Mouse (Mus musculus) intestine, embryonic 14.5 days (tissue): ENCODE measurements around the gene Ncf1. TPM values are rescaled to one million over a fixed set of nuclear protein-coding genes. Genes with fewer than 3 reads are reported as not detected.

Experiments used
- ATAC-seq: fragments of 200-750 bp; cut with Nextera tagmentation; replicated peaks from 2 replicates; pipeline ENCODE4 v1.8.0; 2017; ENCODE audit warnings: low read depth, moderate number of reproducible peaks, moderate TSS enrichment, moderate library complexity; ENCODE audit not compliant: low FRiP score, low TSS enrichment
- DNase-seq: peaks from one replicate; pipeline ENCODE4 v3.0.0-alpha.2; 2018; ENCODE audit warnings: low spot score
- H3K27ac ChIP-seq: fragments of 300-500 bp; sonication (generic); 2 replicates; pipeline ENCODE4 v1.5.1; 2014; ENCODE audit warnings: low read depth, mild to moderate bottlenecking, control low read depth
- H3K27me3 ChIP-seq: fragments of 300-500 bp; sonication (generic); replicated peaks from 2 replicates; pipeline ENCODE4 v1.6.1; 2014; ENCODE audit warnings: low read length, control low read depth; ENCODE audit not compliant: control insufficient read depth, insufficient read depth
- H3K36me3 ChIP-seq: fragments of 300-500 bp; sonication (generic); 2 replicates; pipeline ENCODE4 v1.6.1; 2014; ENCODE audit warnings: low read length, control low read depth; ENCODE audit not compliant: control insufficient read depth, insufficient read depth
- H3K4me1 ChIP-seq: fragments of 300-500 bp; sonication (generic); replicated peaks from 2 replicates; pipeline ENCODE4 v1.6.1; 2014; ENCODE audit warnings: low read length, control low read depth, mixed read lengths; ENCODE audit not compliant: control insufficient read depth, insufficient read depth
- H3K4me2 ChIP-seq: fragments of 300-500 bp; sonication (generic); 2 replicates; pipeline ENCODE4 v1.6.1; 2014; ENCODE audit warnings: low read length
- H3K4me3 ChIP-seq: fragments of 300-500 bp; sonication (generic); 2 replicates; pipeline ENCODE4 v1.5.1; 2014; ENCODE audit warnings: low read depth, low read length, control low read depth, mixed read lengths
- H3K9ac ChIP-seq: fragments of 300-500 bp; sonication (generic); 2 replicates; pipeline ENCODE4 v1.6.1; 2014; ENCODE audit warnings: mild to moderate bottlenecking, low read length
- H3K9me3 ChIP-seq: fragments of 300-500 bp; sonication (generic); 2 replicates; pipeline ENCODE4 v1.6.1; 2016; ENCODE audit warnings: low read length, control low read depth; ENCODE audit not compliant: control insufficient read depth
- WGBS: fragments of 180-500 bp; shearing (Covaris S2); extraction: QIAGEN DNeasy Blood & Tissue Kit; methylation state at CpG from one replicate; pipeline ENCODE4 v1.1.7; 2014; 5-methylcytosine and 5-hydroxymethylcytosine counted together
- polyA plus RNA-seq: library from polyadenylated mRNA; unstranded; fragments of >200 nt; fragmentation: Nextera tagmentation; extraction: Ambion mirVana; gene quantifications from 2 replicates; pipeline ENCODE4 v1.2.1, GENCODE M21; 2014

The Ncf1 gene
- polyA plus RNA-seq, 1 experiment from 2014 or later: 4.1 TPM

DNA sequence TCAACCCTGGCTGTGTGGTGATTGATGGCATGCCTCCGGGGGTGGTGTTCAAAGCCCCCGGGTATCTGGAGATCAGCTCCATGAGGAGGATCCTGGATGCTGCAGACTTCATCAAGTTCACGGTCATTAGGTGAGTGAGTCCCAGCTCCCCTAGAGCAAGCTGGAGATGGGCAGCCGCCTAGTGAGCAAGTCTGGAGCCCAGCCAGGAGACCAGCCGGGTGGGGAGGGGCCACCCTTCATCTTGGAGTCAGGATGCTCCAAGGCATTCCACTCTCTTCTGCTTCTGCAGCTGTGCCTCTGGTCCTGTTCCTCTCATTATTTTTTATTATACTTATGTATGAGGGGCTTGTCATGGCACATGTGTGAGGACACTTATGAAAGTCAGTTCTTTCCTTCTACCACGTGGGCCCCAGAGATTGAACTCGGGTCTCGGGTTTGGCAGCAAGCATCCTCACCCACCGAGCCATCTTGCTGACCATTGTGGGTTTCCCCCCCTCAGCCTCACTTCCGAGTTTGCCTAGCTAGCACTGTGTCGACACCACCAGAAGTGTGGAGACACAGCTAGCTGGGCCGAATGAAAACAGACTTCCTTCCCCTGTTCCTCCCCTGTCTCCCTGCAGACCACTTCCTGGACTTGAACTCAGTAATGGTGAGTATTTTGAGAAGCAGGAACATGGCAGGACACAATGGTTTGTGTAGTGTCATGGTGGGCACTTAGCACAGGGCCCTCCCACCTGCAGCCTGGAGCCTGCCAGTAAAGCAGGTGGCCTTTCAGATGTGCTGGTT lies 15.2 kb downstream of the Ncf1 start:
- Histone ChIP-seq H3K4me3 (no peak overlapping the region), H3K9ac (no peak overlapping the region), H3K36me3 (0 out of 2 replicates have a peak, but pooled peaks cover 5% of the 10 kb centered on the region), H3K27me3 (no peaks in the 10 kb centered on the region), H3K27ac (no peak overlapping the region), H3K4me2 (no peak overlapping the region), H3K4me1 (peaks cover 16% of the 10 kb centered on the region), H3K9me3 (no peaks in the 10 kb centered on the region)
- DNase-seq (no peak), ATAC-seq (0 out of 2 replicates have a peak, but pooled peaks have one; percentile 44)
- 62% methylated on average over 12 of the region's 12 CpGs for WGBS

GRCm38 (mm10) chr5:134209931-134210554 lies 19.4 kb downstream of the Ncf1 start:
- WGBS: 16% methylated on average over 11 of the region's 11 CpGs
- Histone ChIP-seq H3K4me1 (peaks cover 16% of the 10 kb centered on the region), H3K27ac (no peak overlapping the region), H3K36me3 (0 out of 2 replicates have a peak, but pooled peaks cover 5% of the 10 kb centered on the region), H3K27me3 (no peaks in the 10 kb centered on the region), H3K4me2 (no peak overlapping the region), H3K9ac (no peak overlapping the region), H3K9me3 (no peaks in the 10 kb centered on the region), H3K4me3 (no peak overlapping the region)
- DNase-seq: no peak
- ATAC-seq: no peak; the same call in 1 of the 2 replicates

DNA sequence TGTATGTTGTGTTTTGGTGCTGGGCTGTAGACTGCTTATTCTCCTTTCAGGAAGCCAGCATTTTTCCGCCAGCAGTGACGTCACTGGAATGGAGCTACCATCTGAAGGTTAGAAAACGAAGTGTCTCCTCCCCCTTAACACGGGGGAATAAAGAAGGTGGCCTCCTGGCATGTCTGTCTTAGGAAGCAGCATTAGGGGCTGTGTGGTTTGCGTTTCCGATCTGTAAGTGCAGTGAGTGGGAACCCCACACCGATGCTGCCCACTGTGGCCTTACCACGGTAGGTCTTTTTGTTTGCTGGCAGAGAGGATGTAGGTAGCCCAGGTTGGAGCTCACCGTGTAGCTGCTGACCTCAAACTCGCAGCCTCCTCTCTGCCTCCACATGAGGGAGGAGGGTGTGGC lies 22.7 kb downstream of the Ncf1 start:
- Histone ChIP-seq H3K4me1 (peaks cover 8% of the 10 kb centered on the region), H3K9ac (no peak overlapping the region), H3K36me3 (peaks cover 11% of the 10 kb centered on the region; the same call in 1 of the 2 replicates), H3K9me3 (no peaks in the 10 kb centered on the region), H3K27me3 (no peaks in the 10 kb centered on the region), H3K27ac (no peak overlapping the region), H3K4me3 (no peak overlapping the region), H3K4me2 (no peak overlapping the region)
- 81% methylated on average over 10 of the region's 10 CpGs for WGBS
- no peak for ATAC-seq
- no peak for DNase-seq

DNA sequence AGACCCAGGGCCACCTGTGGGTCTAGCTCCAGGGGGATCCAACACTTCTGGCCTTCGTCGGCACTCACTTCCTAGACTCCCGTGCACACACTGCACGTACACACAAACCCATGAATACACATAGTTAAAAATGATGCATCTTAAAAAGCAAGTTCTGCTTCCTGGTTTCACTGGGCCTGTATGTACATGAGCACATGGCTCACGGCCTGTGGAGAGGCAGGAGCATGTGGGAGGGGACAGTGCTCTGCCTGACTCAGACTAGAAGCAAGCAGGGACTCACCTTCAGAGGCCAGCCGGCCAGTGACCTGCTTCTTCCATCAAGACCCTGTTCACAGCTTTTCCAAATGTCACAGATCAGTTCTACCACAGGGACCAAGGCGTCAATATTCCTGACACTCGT lies 35.8 kb downstream of the Ncf1 start:
- no peak for DNase-seq
- no peak for ATAC-seq
- H3K9ac ChIP-seq: no peak overlapping the region
- peaks cover 20% of the 10 kb centered on the region for H3K36me3 ChIP-seq
- H3K27ac ChIP-seq: no peak overlapping the region
- H3K27me3 ChIP-seq: no peaks in the 10 kb centered on the region
- no peaks in the 10 kb centered on the region for H3K4me1 ChIP-seq
- H3K9me3 ChIP-seq: no peaks in the 10 kb centered on the region
- no peak overlapping the region for H3K4me2 ChIP-seq
- no peak overlapping the region for H3K4me3 ChIP-seq
- 87% methylated on average over 8 of the region's 8 CpGs for WGBS

DNA sequence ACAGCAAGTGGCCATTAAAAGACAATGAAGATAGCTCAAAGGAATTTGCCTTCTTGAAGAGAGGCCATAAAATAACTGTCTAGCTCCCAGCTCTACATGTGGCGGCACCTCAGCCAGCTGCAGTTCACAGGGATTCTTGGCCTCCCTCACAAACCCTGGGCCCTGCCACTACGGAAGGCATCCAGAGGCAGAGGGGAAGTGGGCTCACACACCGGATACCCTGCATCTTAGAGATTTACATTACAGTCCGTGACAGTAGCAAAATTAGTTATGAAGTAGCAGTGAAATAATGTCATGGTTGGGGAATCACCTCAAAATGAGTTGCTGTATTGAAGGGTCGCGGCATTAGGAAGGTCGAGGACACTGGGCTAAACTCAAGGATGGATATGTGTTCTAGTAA lies 40.9 kb downstream of the Ncf1 start:
- H3K27ac ChIP-seq: no peak overlapping the region
- peaks cover 10% of the 10 kb centered on the region for H3K36me3 ChIP-seq
- no peak overlapping the region for H3K4me2 ChIP-seq
- H3K9me3 ChIP-seq: 0 out of 2 replicates have a peak, but pooled peaks cover 3% of the 10 kb centered on the region
- H3K27me3 ChIP-seq: no peaks in the 10 kb centered on the region
- 67% methylated on average over 7 of the region's 7 CpGs for WGBS
- H3K4me3 ChIP-seq: no peak overlapping the region
- H3K9ac ChIP-seq: no peak overlapping the region
- ATAC-seq (no peak), DNase-seq (no peak)
- H3K4me1 ChIP-seq: peaks cover 2% of the 10 kb centered on the region; the same call in 1 of the 2 replicates

DNA sequence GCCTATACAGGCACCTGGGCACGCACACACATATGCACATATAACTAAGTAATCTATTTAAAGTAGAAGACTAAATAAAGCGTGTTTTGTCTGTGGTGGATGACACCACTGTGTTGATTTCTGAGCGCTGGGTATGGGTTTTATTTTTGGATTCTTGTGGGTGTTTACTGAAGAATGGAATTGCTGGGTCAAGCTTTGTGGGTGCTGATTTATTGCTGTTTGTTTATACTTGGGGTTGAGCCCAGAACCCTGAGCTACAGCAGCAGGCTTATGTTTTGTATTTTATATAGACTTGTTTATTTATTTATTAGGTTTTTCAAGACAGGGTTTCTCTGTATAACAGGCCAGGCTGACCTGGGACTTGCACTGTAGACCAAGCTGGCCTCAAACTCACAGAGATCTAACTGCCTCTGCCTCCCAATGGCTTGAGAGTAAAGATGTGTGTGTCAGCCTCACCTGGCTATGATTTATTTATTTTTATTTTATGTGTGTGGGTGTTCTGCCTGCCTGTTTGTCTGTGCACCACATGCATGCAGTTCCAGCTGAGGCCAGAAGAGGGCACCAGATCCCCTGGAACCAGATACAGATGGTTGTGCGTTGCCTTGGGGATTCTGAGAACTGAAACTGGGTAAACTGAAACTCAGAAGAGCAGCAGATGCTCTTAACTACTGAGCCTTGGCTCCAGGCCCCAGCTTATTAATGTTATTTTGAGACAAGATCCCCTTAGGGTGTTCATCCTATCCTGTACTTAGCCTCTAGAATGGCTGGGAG lies 42.3 kb downstream of the Ncf1 start:
- no peak overlapping the region for H3K4me2 ChIP-seq
- WGBS: 80% methylated on average over 4 of the region's 4 CpGs
- 0 out of 2 replicates have a peak, but pooled peaks cover 3% of the 10 kb centered on the region for H3K9me3 ChIP-seq
- H3K27me3 ChIP-seq: no peaks in the 10 kb centered on the region
- DNase-seq (peak; percentile 85), ATAC-seq (no peak)
- peaks cover 3% of the 10 kb centered on the region; the same call in 1 of the 2 replicates for H3K36me3 ChIP-seq
- H3K4me3 ChIP-seq: no peak overlapping the region
- no peak overlapping the region for H3K9ac ChIP-seq
- no peak overlapping the region for H3K27ac ChIP-seq
- H3K4me1 ChIP-seq: peaks cover 16% of the 10 kb centered on the region

DNA sequence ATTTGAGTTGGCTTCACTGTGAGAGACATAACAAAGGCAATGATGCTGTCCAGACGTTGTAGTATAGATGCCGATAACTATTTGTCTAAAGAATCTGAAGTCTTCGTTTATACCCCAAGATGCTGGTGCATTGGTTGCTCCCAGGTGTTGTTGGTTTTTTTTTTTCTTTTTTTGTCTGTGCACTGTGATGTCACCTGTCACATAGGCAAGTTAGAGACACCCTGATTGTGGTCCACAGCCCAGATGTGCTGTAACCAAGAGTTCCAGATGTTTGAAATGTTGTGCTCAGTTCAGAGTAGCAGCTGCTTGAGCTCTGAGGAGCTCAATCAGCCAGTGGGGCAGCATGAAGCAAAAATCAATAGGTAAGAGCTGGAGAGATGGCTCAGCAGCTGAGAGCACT lies 43.4 kb downstream of the Ncf1 start:
- no peak overlapping the region for H3K4me2 ChIP-seq
- peaks cover under 1% of the 10 kb centered on the region; the same call in 1 of the 2 replicates for H3K36me3 ChIP-seq
- no peak overlapping the region for H3K27ac ChIP-seq
- no peak for DNase-seq
- H3K9ac ChIP-seq: no peak overlapping the region
- H3K27me3 ChIP-seq: no peaks in the 10 kb centered on the region
- H3K4me3 ChIP-seq: no peak overlapping the region
- 76% methylated on average over 3 of the region's 3 CpGs for WGBS
- H3K9me3 ChIP-seq: 0 out of 2 replicates have a peak, but pooled peaks cover 3% of the 10 kb centered on the region
- no peak for ATAC-seq
- H3K4me1 ChIP-seq: peaks cover 17% of the 10 kb centered on the region
